Mouse (Mus musculus): ENCODE data around the gene Magi2. TPM values are rescaled to one million over a fixed set of nuclear protein-coding genes. Genes with fewer than 3 reads are reported as not detected.

Gene Magi2
- polyA plus RNA-seq, 1 experiment from 2014 or later: 15.2 TPM

DNA sequence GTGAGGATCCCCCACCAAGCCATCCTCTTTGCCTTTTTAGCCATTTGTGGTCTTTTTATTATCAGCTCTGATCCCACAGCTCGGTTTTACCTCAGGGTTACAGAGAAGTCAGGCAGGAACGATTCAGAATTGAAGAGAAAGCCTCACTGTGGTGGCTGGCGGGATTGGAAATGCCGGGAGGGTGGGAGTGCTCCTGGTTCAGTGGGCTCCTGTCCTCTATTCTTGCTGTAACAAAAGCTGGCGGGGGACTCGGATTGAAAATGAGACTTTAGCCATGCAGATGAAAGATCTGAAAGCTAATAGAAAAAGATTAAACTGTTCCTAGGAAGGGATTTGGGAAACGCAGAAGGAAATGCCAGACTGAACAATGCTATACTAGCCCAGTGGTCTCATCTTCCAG, 1524.2 kb downstream of the Magi2 start:
- H3K27ac ChIP-seq (ENCODE audit: low read length): no peak overlapping the region
- H3K4me1 ChIP-seq (ENCODE audit: insufficient read depth, low read length): no peaks in the 10 kb centered on the region
- no peak overlapping the region for H3K9ac ChIP-seq (replicated peaks; ENCODE audit: low read length)
- H3K4me2 ChIP-seq (replicated peaks; ENCODE audit: low read depth, low read length): no peak overlapping the region
- ATAC-seq (ENCODE audit: low FRiP score, low TSS enrichment): no peak
- H3K36me3 ChIP-seq (ENCODE audit: insufficient read depth, low read length): no peaks in the 10 kb centered on the region
- H3K4me3 ChIP-seq (ENCODE audit: low read length): no peak overlapping the region
- no peaks in the 10 kb centered on the region for H3K27me3 ChIP-seq (ENCODE audit: insufficient read depth, low read length)
- 64% methylated on average over 7 of the region's 7 CpGs for WGBS
- no peaks in the 10 kb centered on the region for H3K9me3 ChIP-seq (ENCODE audit: low read length)

DNA sequence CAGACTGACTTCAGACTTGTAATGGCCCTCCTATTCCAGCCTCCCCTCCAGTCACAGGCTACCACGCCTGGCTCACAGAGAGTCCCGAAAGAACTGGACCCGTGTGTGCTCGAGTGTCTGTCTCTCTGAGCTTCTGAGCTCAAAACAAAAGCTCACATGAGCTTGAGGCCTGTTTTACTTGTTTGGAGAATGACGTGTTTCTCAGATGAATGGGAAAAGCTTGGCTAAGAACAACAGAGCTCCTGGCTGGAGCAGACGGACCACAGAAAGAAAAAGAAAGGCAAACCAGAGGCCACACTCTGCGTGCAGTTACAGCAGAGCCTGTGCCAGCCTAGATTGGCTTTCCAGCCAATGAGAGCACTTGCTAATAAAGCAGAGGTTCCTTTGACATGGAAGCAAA, 1524.9 kb downstream of the Magi2 start:
- Histone ChIP-seq H3K9ac (replicated peaks; ENCODE audit: low read length) (no peak overlapping the region), H3K9me3 (ENCODE audit: low read length) (no peaks in the 10 kb centered on the region), H3K4me3 (ENCODE audit: low read length) (no peak overlapping the region), H3K4me1 (ENCODE audit: insufficient read depth, low read length) (no peaks in the 10 kb centered on the region), H3K27ac (ENCODE audit: low read length) (no peak overlapping the region), H3K36me3 (ENCODE audit: insufficient read depth, low read length) (0 out of 2 replicates have a peak, but pooled peaks cover 3% of the 10 kb centered on the region), H3K27me3 (ENCODE audit: insufficient read depth, low read length) (no peaks in the 10 kb centered on the region), H3K4me2 (replicated peaks; ENCODE audit: low read depth, low read length) (no peak overlapping the region)
- ATAC-seq (ENCODE audit: low FRiP score, low TSS enrichment): no peak
- WGBS: 65% methylated on average over 7 of the region's 7 CpGs

DNA sequence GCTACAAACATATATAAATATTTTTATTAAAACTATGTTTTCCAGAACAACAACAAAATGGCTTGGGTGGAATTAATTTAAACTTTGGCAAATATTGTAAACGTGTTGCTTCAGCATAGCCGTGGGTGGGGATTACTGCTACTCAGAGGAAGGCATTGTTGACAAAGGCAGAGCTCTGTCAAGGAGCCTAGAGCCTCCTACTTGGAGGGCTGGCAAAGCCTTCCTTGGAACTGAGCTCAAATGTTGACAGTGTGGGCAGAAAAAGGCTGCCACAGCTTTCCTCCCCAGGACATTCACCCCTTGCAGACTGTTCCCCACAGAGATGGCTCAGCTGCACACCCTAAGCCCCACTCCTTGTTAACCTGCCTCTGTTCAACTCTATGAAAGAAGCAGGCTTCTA, 1526.3 kb downstream of the Magi2 start:
- ATAC-seq (ENCODE audit: low FRiP score, low TSS enrichment): no peak
- WGBS: 66% methylated on average over 2 of the region's 2 CpGs
- Histone ChIP-seq H3K9me3 (ENCODE audit: low read length) (no peaks in the 10 kb centered on the region), H3K9ac (replicated peaks; ENCODE audit: low read length) (no peak overlapping the region), H3K4me3 (ENCODE audit: low read length) (no peak overlapping the region), H3K27me3 (ENCODE audit: insufficient read depth, low read length) (no peaks in the 10 kb centered on the region), H3K36me3 (ENCODE audit: insufficient read depth, low read length) (0 out of 2 replicates have a peak, but pooled peaks cover 3% of the 10 kb centered on the region), H3K4me1 (ENCODE audit: insufficient read depth, low read length) (no peaks in the 10 kb centered on the region), H3K27ac (ENCODE audit: low read length) (no peak overlapping the region), H3K4me2 (replicated peaks; ENCODE audit: low read depth, low read length) (no peak overlapping the region)

DNA sequence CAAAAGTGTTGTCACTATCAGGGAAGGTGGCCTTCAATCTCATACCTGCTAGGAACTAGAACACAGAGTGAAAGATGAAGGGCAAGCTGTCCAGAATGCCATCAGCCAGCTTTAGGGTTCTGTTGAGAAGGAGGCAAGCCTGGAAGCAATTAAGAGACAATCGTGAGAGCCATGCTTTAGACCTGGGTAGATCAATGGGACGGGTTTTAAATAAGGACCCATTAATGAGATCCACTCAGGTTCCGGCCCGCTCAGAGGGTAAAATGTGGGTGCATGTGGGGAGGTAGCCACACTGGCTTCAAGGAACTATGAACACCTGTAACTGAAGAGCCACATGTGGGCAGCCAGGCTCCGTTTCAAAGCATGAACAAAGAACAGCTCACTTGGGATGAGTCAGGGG, 1527.1 kb downstream of the Magi2 start:
- no peak for ATAC-seq (ENCODE audit: low FRiP score, low TSS enrichment)
- no peak overlapping the region for H3K4me3 ChIP-seq (ENCODE audit: low read length)
- H3K4me1 ChIP-seq (ENCODE audit: insufficient read depth, low read length): no peaks in the 10 kb centered on the region
- H3K36me3 ChIP-seq (ENCODE audit: insufficient read depth, low read length): 0 out of 2 replicates have a peak, but pooled peaks cover 3% of the 10 kb centered on the region
- H3K27me3 ChIP-seq (ENCODE audit: insufficient read depth, low read length): no peaks in the 10 kb centered on the region
- WGBS: 72% methylated on average over 5 of the region's 5 CpGs
- H3K9ac ChIP-seq (replicated peaks; ENCODE audit: low read length): no peak overlapping the region
- no peak overlapping the region for H3K27ac ChIP-seq (ENCODE audit: low read length)
- no peak overlapping the region for H3K4me2 ChIP-seq (replicated peaks; ENCODE audit: low read depth, low read length)
- no peaks in the 10 kb centered on the region for H3K9me3 ChIP-seq (ENCODE audit: low read length)

Measured in kidney, embryonic 16.5 days (tissue).